Mouse (Mus musculus) lung, postnatal 0 days (tissue): ENCODE measurements around the gene Ccdc33. TPM values are rescaled to one million over a fixed set of nuclear protein-coding genes. Genes with fewer than 3 reads are reported as not detected.

Source experiments
- ATAC-seq: fragments of 200-750 bp; cut with Nextera tagmentation; 2 replicates; pipeline ENCODE4 v1.8.0; 2017; ENCODE audit warnings: moderate library complexity
- DNase-seq: peaks from one replicate; pipeline ENCODE4 v3.0.0-alpha.2; 2016; ENCODE audit warnings: low spot score
- H3K27ac ChIP-seq: fragments of 300-500 bp; sonication (generic); 2 replicates; pipeline ENCODE4 v1.5.1; 2014; ENCODE audit warnings: antibody characterized with exemption, mild to moderate bottlenecking, low read length, mixed read lengths
- H3K27me3 ChIP-seq: fragments of 300-500 bp; sonication (generic); replicated peaks from 2 replicates; pipeline ENCODE4 v1.6.1; 2014; ENCODE audit warnings: low read length, mixed read lengths; ENCODE audit not compliant: insufficient read depth
- H3K36me3 ChIP-seq: fragments of 300-500 bp; sonication (generic); 2 replicates; pipeline ENCODE4 v1.6.1; 2014; ENCODE audit warnings: low read length, mixed read lengths; ENCODE audit not compliant: insufficient read depth
- H3K4me1 ChIP-seq: fragments of 300-500 bp; sonication (generic); 2 replicates; pipeline ENCODE4 v1.6.1; 2014; ENCODE audit warnings: antibody characterized with exemption, low read depth, low read length, mixed read lengths; ENCODE audit not compliant: insufficient read depth
- H3K4me2 ChIP-seq: fragments of 300-500 bp; sonication (generic); replicated peaks from 2 replicates; pipeline ENCODE4 v1.6.1; 2014; ENCODE audit warnings: low read depth, mild to moderate bottlenecking, low read length, moderate library complexity, mixed read lengths
- H3K4me3 ChIP-seq: fragments of 300-500 bp; sonication (generic); 2 replicates; pipeline ENCODE4 v1.5.1; 2014; ENCODE audit warnings: low read depth, low read length
- H3K9ac ChIP-seq: fragments of 300-500 bp; sonication (generic); replicated peaks from 2 replicates; pipeline ENCODE4 v1.6.1; 2014; ENCODE audit warnings: low read depth, mild to moderate bottlenecking
- H3K9me3 ChIP-seq: fragments of 300-500 bp; sonication (generic); 2 replicates; pipeline ENCODE4 v1.6.1; 2016; ENCODE audit warnings: low read length, mixed read lengths
- CTCF ChIP-seq: IDR thresholded peaks from 2 replicates; pipeline ENCODE4 v1.5.1; 2016; ENCODE audit warnings: antibody characterized with exemption, mild to moderate bottlenecking
- EP300 ChIP-seq: IDR thresholded peaks from 2 replicates; pipeline ENCODE4 v1.6.1; 2016; ENCODE audit warnings: antibody characterized with exemption, mild to moderate bottlenecking, control low read depth
- WGBS: fragments of 180-500 bp; shearing (Covaris S2); extraction: QIAGEN DNeasy Blood & Tissue Kit; methylation state at CpG from one replicate; pipeline ENCODE4 v1.1.7; 2014; 5-methylcytosine and 5-hydroxymethylcytosine counted together
- polyA plus RNA-seq: library from polyadenylated mRNA; unstranded; fragments of >200 nt; fragmentation: Nextera tagmentation; extraction: Ambion mirVana; gene quantifications from 2 replicates; pipeline ENCODE4 v1.2.1, GENCODE M21; 2015

Ccdc33 gene
- polyA plus RNA-seq, 1 experiment from 2014 or later = 3.0 TPM

DNA sequence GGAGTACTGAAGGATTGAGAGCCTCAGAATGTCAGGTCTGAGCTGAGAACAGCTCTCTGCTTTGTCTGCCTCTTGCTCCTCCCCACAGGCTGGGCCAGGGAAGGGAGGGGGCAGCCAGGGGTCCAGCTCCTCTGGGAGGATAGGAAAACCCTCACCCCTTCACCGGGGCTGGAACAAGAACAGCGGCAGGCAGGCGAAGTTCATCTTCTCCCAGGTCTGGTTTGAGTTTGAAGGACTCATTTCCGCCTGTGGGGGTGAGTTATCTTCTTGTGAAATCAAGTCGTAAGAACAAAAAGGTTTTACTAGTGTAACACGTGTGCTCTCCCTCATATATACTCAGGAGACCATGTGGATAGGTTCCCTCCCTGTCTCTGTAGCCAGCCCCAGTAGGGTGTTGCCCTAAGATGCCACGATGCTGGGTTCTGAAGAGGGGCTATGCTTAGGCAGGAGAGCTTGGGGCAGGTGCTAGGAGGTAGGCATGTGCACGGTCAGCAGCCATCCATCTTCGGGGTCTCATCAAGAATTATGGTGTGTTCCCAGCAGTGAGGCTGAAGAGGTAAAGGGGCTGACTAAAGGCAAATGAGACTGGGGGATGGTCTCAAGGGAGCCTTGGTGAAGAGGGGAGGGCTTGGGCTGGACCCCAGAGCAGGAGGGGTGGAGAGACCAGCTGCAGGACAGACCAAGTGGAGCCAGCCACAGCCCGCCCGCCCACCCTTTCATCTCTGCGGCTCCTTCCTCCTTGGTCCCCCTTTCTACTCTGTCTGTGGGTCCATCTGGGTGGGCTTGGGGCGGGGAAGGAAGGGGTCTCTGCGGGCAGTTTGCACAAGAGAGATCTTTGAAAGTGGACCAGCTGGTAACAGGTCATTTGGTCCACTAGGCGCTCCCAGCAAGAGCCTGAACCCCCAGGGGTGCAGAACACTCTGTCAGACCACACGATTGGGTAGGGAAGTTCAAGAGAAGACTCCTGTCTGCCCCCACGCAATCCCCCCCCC lies 15.6 kb upstream of the Ccdc33 start:
- Histone ChIP-seq H3K27me3 (0 out of 2 replicates have a peak, but pooled peaks cover 5% of the 10 kb centered on the region), H3K4me1 (0 out of 2 replicates have a peak, but pooled peaks cover 2% of the 10 kb centered on the region), H3K4me2 (no peak overlapping the region), H3K27ac (no peak overlapping the region), H3K9me3 (no peaks in the 10 kb centered on the region), H3K9ac (no peak overlapping the region), H3K36me3 (no peaks in the 10 kb centered on the region), H3K4me3 (no peak overlapping the region)
- no peak for TF ChIP-seq EP300
- TF ChIP-seq CTCF = no peak
- DNase-seq (no peak), ATAC-seq (no peak; the same call in 1 of the 2 replicates)
- 10% methylated on average over 16 of the region's 17 CpGs for WGBS

GRCm38 (mm10) chr9:58131735-58132134 lies 13.1 kb upstream of the Ccdc33 start:
- H3K4me1 ChIP-seq = 0 out of 2 replicates have a peak, but pooled peaks cover 4% of the 10 kb centered on the region
- no peak overlapping the region for H3K27ac ChIP-seq
- H3K4me2 ChIP-seq = no peak overlapping the region
- no peaks in the 10 kb centered on the region for H3K9me3 ChIP-seq
- H3K4me3 ChIP-seq = no peak overlapping the region
- no peak overlapping the region for H3K9ac ChIP-seq
- H3K36me3 ChIP-seq = no peaks in the 10 kb centered on the region
- WGBS = 60% methylated on average over 7 of the region's 7 CpGs
- no peak for ATAC-seq
- no peak for TF ChIP-seq EP300
- TF ChIP-seq CTCF = no peak
- DNase-seq = no peak
- 0 out of 2 replicates have a peak, but pooled peaks cover 5% of the 10 kb centered on the region for H3K27me3 ChIP-seq

- H3K9me3 ChIP-seq = no peaks in the 10 kb centered on the region
- no peak for ATAC-seq
- H3K9ac ChIP-seq = no peak overlapping the region
- TF ChIP-seq CTCF (no peak), EP300 (no peak)
- H3K4me2 ChIP-seq = no peak overlapping the region
- H3K4me1 ChIP-seq = 0 out of 2 replicates have a peak, but pooled peaks cover 4% of the 10 kb centered on the region
- no peaks in the 10 kb centered on the region for H3K36me3 ChIP-seq
- H3K27me3 ChIP-seq = 0 out of 2 replicates have a peak, but pooled peaks cover 5% of the 10 kb centered on the region
- no peak for DNase-seq
- no peak overlapping the region for H3K27ac ChIP-seq
- no peak overlapping the region for H3K4me3 ChIP-seq
- 50% methylated on average over 3 of the region's 3 CpGs for WGBS
Observed at GRCm38 (mm10) chr9:58130909-58131308, 12.3 kb upstream of the Ccdc33 start.

- TF ChIP-seq CTCF = no peak
- no peak for TF ChIP-seq EP300
- ATAC-seq (no peak), DNase-seq (no peak)
- no peak overlapping the region for H3K4me2 ChIP-seq
- H3K9ac ChIP-seq = no peak overlapping the region
- H3K36me3 ChIP-seq = no peaks in the 10 kb centered on the region
- 0 out of 2 replicates have a peak, but pooled peaks cover 5% of the 10 kb centered on the region for H3K27me3 ChIP-seq
- H3K27ac ChIP-seq = no peak overlapping the region
- WGBS = 20% methylated on average over 8 of the region's 8 CpGs
- H3K9me3 ChIP-seq = no peaks in the 10 kb centered on the region
- 0 out of 2 replicates have a peak, but pooled peaks cover 4% of the 10 kb centered on the region for H3K4me1 ChIP-seq
- H3K4me3 ChIP-seq = no peak overlapping the region
Observed at GRCm38 (mm10) chr9:58129508-58129907, 10.9 kb upstream of the Ccdc33 start.

DNA sequence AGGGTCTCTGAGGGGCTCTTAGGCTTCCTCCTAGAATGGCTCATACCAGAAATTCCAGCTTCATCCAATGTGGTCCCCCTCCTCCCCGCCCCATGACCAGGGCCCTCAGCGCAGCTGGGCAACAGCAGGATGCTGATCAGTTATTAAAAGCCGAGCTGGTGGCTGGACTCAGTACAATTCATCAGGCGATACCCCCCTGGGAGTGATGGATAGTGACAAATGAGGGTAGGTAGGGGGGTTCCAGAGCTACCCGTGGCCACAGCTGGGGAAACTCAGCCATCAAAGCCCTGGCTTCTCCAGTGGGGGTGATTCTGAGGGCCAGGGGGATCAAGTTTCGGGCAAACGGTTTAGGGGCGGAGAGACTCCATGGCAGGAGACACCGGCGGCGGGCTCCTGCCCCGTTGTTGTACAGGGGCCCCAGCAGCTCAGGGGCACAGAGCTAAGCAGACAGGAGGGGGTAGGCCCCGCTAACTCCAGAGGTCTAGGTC lies 10.3 kb upstream of the Ccdc33 start:
- H3K4me3 ChIP-seq = no peak overlapping the region
- no peak for DNase-seq
- H3K27me3 ChIP-seq = 0 out of 2 replicates have a peak, but pooled peaks cover 5% of the 10 kb centered on the region
- H3K4me2 ChIP-seq = no peak overlapping the region
- H3K36me3 ChIP-seq = no peaks in the 10 kb centered on the region
- no peak overlapping the region for H3K9ac ChIP-seq
- H3K4me1 ChIP-seq = 0 out of 2 replicates have a peak, but pooled peaks cover 4% of the 10 kb centered on the region
- no peak for ATAC-seq
- no peak overlapping the region for H3K27ac ChIP-seq
- no peaks in the 10 kb centered on the region for H3K9me3 ChIP-seq
- TF ChIP-seq CTCF = no peak
- TF ChIP-seq EP300 = no peak
- WGBS = 13% methylated on average over 13 of the region's 13 CpGs

DNA sequence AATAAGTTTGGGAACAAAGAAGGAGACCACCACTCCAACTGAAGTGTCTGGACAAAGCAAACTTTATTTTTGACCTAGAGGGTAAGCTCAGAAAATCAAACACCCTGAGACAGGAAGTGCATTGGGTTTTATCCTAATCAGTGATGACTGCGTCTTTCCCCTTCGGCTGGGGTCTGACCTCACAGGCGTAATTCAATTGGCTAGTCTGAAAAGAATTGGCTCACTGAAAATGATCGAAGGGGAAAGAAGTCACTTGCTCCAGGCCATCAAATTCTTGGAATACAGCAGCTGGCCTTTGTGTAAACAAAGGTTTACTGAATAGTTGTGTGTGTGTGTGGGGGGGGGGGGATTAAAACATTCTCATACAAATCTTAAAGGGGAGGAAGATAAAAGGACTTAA lies 7.2 kb upstream of the Ccdc33 start:
- H3K27ac ChIP-seq = no peak overlapping the region
- ATAC-seq (no peak), DNase-seq (no peak)
- 24% methylated on average over 4 of the region's 4 CpGs for WGBS
- H3K4me3 ChIP-seq = no peak overlapping the region
- 0 out of 2 replicates have a peak, but pooled peaks cover 4% of the 10 kb centered on the region for H3K4me1 ChIP-seq
- no peak overlapping the region for H3K9ac ChIP-seq
- H3K36me3 ChIP-seq = no peaks in the 10 kb centered on the region
- no peak for TF ChIP-seq EP300
- no peak for TF ChIP-seq CTCF
- no peaks in the 10 kb centered on the region for H3K27me3 ChIP-seq
- no peak overlapping the region for H3K4me2 ChIP-seq
- H3K9me3 ChIP-seq = no peaks in the 10 kb centered on the region
